Mouse (Mus musculus) gastrocnemius, adult 18-20 months (tissue): ENCODE data around the gene Fer. TPM values are rescaled to one million over a fixed set of nuclear protein-coding genes. Genes with fewer than 3 reads are reported as not detected.

Experiments used
- DNase-seq: peaks from one replicate; pipeline ENCODE4 v3.0.0; 2021; ENCODE audit warnings: low spot score
- total RNA-seq, 2 experiments: library from RNA; stranded (reverse); gene quantifications; 2 replicates each; pipeline ENCODE4 v1.2.3; 2021

Fer gene
- total RNA-seq, 2 experiments from 2014 or later: 12.2 to 14.4 TPM

GRCm38 (mm10) chr17:64084751-64085150 lies 221.9 kb downstream of the Fer start:
- no peak for DNase-seq

GRCm38 (mm10) chr17:64085493-64085892 lies 222.6 kb downstream of the Fer start:
- DNase-seq: no peak

GRCm38 (mm10) chr17:64086875-64087608 lies 224.2 kb downstream of the Fer start:
- DNase-seq: no peak

GRCm38 (mm10) chr17:64087871-64088270 lies 225.0 kb downstream of the Fer start:
- DNase-seq: no peak

- DNase-seq: no peak
These were observed 230.9 kb downstream of the Fer start for GRCm38 (mm10) chr17:64093716-64094115.

- DNase-seq: no peak
These were observed 233.9 kb downstream of the Fer start for GRCm38 (mm10) chr17:64096811-64097210.

- no peak for DNase-seq
These were observed 235.0 kb downstream of the Fer start for GRCm38 (mm10) chr17:64097788-64098359.

- no peak for DNase-seq
These were observed 236.7 kb downstream of the Fer start for GRCm38 (mm10) chr17:64099395-64100171.

GRCm38 (mm10) chr17:64100172-64100510 lies 237.3 kb downstream of the Fer start:
- DNase-seq: no peak

- DNase-seq: no peak
These were observed 245.9 kb downstream of the Fer start for GRCm38 (mm10) chr17:64108773-64109172.

- no peak for DNase-seq
These were observed 247.0 kb downstream of the Fer start for GRCm38 (mm10) chr17:64109871-64110270.

- peak; percentile 26 for DNase-seq
These were observed 250.8 kb downstream of the Fer start for GRCm38 (mm10) chr17:64113625-64114024.

GRCm38 (mm10) chr17:64116762-64117161 lies 253.9 kb downstream of the Fer start:
- no peak for DNase-seq

GRCm38 (mm10) chr17:64119697-64120288 lies 256.9 kb downstream of the Fer start:
- DNase-seq: peak; percentile 51

- DNase-seq: no peak
These were observed 259.7 kb downstream of the Fer start for GRCm38 (mm10) chr17:64122556-64122955.

- peak; percentile 65 for DNase-seq
These were observed 260.9 kb downstream of the Fer start for GRCm38 (mm10) chr17:64123732-64124131.

GRCm38 (mm10) chr17:64126904-64127303 lies 264.0 kb downstream of the Fer start:
- no peak for DNase-seq

GRCm38 (mm10) chr17:64129750-64130149 lies 266.9 kb downstream of the Fer start:
- no peak for DNase-seq

GRCm38 (mm10) chr17:64130356-64130755 lies 267.5 kb downstream of the Fer start:
- no peak for DNase-seq

GRCm38 (mm10) chr17:64132183-64132582 lies 269.3 kb downstream of the Fer start:
- DNase-seq: no peak

- no peak for DNase-seq
These were observed 273.2 kb downstream of the Fer start for GRCm38 (mm10) chr17:64135941-64136650.
